Mouse (Mus musculus): Measurements from ENCODE around the gene Saysd1.
"Not testable (repeated sequence)": the region's sequence is repeated elsewhere in the genome, so short reads cannot be mapped to it uniquely, and the experiment has no call there.

Saysd1 gene

GRCm38 (mm10) chr14:20032016-20032737 lies 106.2 kb downstream of the Saysd1 start:
- DNase-seq: no peak

- DNase-seq: no peak
These were observed 108.7 kb downstream of the Saysd1 start for GRCm38 (mm10) chr14:20029606-20030005.

- DNase-seq: not testable (repeated sequence)
These were observed 110.9 kb downstream of the Saysd1 start for GRCm38 (mm10) chr14:20027475-20027874.

Data from right cerebral cortex, postnatal 14 days (tissue).